Mouse (Mus musculus): ENCODE results near the gene Ctnnal1. TPM values are rescaled to one million over a fixed set of nuclear protein-coding genes. Genes with fewer than 3 reads are reported as not detected.

Gene Ctnnal1
- 10 to 100 TPM in 1 of 2 experiments, 1 to 10 TPM in 1; 9.0 to 12.6 TPM for total RNA-seq (2021)
- long read RNA-seq, experiment 1, transcript Ctnnal1-201 (19 exons, 3,664 nt): major isoform, 31 of 34 reads
- long read RNA-seq, experiment 1, partial matches to known transcripts: 0 of 34 reads
- long read RNA-seq, experiment 1, other reads (novel, unspliced or antisense): 3 of 34 reads
- long read RNA-seq, experiment 2, transcript Ctnnal1-201 (19 exons, 3,664 nt): major isoform, 19 of 23 reads
- long read RNA-seq, experiment 2, partial matches to known transcripts: 1 of 23 reads
- long read RNA-seq, experiment 2, other reads (novel, unspliced or antisense): 3 of 23 reads

DNA sequence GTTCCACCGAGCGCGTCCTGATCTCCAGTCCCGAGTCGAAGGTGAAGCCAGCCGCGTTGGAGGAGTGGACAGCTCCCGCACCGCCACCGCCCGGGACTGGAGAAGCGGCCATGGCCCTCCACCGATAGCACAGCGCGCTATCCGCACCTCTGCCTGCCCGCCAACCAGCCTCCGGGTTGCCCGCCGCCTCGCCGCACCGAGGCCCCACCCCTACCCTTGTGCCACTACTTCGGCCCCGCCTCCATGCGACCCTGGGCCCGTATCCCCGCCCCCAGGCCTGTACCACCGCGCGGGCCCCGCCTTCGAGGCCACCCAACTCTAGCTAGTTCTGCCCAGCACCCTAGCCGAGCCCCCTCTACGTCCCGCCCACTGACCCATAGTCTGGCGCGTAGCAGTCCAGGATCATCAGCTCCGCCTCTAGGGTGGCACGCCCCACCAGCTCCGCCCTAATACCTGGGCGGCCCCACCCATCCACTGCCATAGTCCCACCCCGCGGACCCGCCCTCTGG lies at the start of gene Ctnnal1:
Gene Ctnnal1 (minus strand): TSS at position 186 of the 509 bp plus-strand sequence.
- Histone ChIP-seq H3K4me3 (peak within 1 kb of the TSS; percentile 88), H3K27ac (peak within 1 kb of the TSS; percentile 91)
- TF ChIP-seq CTCF (IDR thresholded peaks at IDR 0.05): no peak
- intact Hi-C loops (cut with DNase I): no loop called here
- peak; percentile 94 for DNase-seq

DNA sequence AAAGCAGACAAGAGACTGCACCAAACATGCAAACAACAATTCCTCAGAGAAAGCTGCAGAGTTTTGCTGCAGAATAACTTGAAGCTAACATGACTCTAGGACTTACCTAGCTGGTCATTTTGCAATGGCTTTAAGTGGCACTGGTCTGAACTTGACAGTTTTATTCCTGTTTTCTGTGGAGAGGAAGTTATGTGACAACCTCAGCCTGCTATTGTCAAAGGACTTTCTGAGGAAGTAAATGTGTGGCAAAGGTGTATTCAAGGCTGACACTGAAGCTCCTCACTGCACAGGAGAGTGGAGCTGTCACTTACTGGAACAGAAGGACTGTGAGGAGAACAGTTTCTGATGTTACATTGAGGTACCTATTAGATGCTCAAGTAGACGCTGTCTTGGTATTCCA lies 49.8 kb upstream of the Ctnnal1 start:
- TF ChIP-seq CTCF (IDR thresholded peaks at IDR 0.05): no peak
- Histone ChIP-seq H3K27ac (no peak overlapping the region), H3K4me3 (no peak overlapping the region)
- intact Hi-C loops (cut with DNase I): no loop called here
- DNase-seq: no peak

DNA sequence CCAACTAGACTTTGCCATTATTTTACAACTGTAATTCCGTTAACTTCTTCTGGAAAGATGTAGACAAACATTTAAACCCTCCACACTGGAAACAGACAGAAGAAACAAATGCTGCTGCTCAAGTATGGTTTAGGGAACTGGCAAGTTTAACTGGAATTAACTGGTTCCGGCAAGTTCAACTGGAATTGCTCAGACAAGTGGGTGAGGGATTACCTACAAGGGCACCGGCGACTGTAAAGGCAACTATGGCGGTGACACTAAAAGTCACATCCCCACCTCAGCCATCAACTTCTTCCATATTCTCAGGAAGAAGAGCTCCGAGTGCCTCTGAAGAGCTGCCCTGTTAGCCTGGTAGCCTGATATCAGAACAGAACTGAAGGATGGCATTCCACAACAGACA lies 49.4 kb upstream of the Ctnnal1 start:
- no peak for TF ChIP-seq CTCF (IDR thresholded peaks at IDR 0.05)
- Histone ChIP-seq H3K27ac (no peak overlapping the region), H3K4me3 (no peak overlapping the region)
- no peak for DNase-seq
- intact Hi-C loops (cut with DNase I): no loop called here

DNA sequence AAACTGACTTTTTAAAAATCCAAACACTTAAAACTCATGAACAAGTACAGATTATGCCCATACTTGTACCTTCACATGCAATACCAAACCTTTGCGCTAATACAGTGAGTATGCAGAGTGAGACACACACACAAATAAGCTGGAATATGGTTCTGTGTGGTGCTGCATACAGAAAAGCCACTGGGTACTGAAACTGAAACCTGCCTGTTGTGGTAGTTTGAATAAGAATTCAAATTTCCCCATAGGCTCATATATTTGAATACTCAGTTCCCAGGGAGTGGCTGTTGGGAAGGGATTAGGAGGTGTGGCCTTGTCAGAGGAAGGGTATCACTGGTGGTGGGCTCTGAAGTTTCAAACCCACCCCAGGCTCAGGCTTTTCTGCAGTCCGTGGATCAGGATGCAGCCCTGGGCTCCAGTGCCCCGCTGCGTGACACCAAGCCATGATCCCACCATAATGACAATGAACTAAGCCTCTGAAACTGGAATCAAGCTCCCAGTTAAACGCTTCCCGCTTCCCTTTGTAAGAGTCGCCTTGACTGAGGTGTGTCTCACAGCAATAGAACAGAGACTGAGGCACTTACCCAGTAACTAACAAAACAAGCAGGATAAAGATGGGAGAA lies 47.5 kb upstream of the Ctnnal1 start:
- H3K4me3 ChIP-seq: no peak overlapping the region
- no peak for TF ChIP-seq CTCF (IDR thresholded peaks at IDR 0.05)
- DNase-seq: no peak
- no peak overlapping the region for H3K27ac ChIP-seq
- intact Hi-C loops (cut with DNase I): no loop called here

DNA sequence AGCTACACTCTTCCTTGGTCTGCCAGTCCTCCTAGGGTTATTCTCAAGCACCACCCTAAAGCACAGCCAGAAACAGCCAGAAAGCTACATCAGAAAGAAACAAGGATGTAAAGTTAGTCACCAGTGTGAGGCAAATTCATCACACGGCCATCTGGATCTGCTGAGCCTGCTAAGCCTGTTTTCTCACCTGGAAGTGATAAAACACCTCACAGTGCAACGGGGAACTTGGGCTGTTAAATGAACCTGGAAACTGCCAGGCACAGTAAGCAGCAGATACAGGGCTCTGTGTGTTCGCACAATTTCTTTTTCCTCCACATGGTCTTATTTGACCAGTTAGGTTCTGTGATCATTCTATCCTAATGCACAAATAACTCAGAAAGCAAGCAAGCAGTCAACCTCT lies 44.6 kb upstream of the Ctnnal1 start:
- no peak for TF ChIP-seq CTCF (IDR thresholded peaks at IDR 0.05)
- intact Hi-C loops (cut with DNase I): no loop called here
- no peak for DNase-seq
- Histone ChIP-seq H3K27ac (no peak overlapping the region), H3K4me3 (no peak overlapping the region)

DNA sequence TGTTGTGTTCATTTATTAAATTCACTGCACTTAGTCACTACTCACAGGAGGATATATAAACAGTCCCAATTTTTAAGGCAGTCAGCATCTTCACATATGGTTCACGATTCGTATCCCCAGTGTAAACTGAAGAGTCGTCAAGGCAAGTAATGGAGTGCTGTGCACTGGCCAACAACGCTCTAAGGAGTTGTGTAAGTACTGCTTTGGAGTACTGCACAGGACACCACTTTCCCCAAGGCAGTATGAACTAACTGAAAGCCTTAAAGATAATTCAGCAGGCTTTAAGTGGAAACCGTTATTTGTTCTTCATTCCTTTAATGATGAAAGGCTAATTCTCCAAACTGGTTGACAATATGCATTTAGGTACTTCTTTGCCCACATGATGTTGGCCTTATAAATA lies 42.7 kb upstream of the Ctnnal1 start:
- no peak for TF ChIP-seq CTCF (IDR thresholded peaks at IDR 0.05)
- DNase-seq: no peak
- no peak overlapping the region for H3K4me3 ChIP-seq
- H3K27ac ChIP-seq: no peak overlapping the region
- intact Hi-C loops (cut with DNase I): no loop called here

DNA sequence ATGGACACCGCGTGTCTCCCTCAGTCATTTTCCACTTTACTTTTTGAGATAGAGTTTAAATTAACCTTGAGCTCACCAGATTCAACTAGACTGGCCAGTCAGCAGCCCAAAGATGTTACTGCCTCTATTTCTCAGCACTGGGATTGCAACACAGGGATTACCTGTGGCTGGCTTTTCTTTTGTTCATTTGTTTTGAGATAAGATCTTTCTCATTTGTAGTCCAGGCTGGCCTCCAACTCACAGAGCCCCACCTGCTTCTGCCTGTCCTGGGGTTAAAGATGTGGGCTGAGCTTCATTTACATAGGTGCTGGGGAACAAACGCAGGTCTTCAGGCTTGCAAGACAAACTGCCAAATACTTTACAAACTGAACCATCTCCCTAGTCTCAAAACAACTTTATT lies 41.9 kb upstream of the Ctnnal1 start:
- intact Hi-C loops (cut with DNase I): no loop called here
- no peak for DNase-seq
- H3K4me3 ChIP-seq: no peak overlapping the region
- TF ChIP-seq CTCF (IDR thresholded peaks at IDR 0.05): no peak
- H3K27ac ChIP-seq: no peak overlapping the region

DNA sequence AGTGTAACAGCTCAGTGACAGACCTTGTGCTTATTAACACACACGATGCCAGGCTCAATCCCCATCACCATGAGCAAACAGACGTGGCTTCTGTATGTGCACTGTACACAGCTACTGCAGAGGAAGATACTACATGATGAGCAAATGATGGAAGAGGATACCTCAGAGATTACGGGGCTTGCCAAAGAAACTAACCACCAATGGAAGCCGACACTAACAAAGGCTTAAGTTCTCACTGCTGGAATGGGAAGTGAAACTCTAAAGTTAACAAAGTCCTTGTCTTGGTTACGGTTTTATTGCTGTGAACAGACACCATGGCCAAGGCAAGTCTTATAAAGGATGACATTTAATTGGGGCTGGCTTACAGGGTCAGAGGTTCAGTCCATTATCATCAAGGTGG lies 40.5 kb upstream of the Ctnnal1 start:
- DNase-seq: no peak
- Histone ChIP-seq H3K27ac (no peak overlapping the region), H3K4me3 (no peak overlapping the region)
- no peak for TF ChIP-seq CTCF (IDR thresholded peaks at IDR 0.05)
- intact Hi-C loops (cut with DNase I): no loop called here

DNA sequence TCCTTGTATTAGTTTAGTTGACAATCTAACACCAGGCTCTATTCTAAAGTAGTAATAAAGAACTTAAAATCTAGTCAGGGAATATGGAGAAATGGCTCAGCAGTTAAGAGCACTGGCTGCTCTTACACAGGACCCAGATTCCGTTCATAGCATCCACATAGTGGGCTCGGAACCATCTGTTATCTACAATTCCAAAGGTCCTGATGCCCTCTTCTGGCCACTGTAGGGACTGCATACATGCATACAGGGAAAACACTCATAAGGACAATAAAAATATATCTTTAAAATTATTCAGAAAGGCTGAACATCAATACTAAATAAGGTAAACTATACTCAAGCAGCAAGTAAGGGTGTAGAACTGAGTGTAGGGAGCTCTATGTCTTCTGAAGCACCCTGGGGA lies 36.7 kb upstream of the Ctnnal1 start:
- DNase-seq: no peak
- H3K27ac ChIP-seq: no peak overlapping the region
- no peak overlapping the region for H3K4me3 ChIP-seq
- TF ChIP-seq CTCF (IDR thresholded peaks at IDR 0.05): peak; percentile 58
- intact Hi-C loops (cut with DNase I): no loop called here

DNA sequence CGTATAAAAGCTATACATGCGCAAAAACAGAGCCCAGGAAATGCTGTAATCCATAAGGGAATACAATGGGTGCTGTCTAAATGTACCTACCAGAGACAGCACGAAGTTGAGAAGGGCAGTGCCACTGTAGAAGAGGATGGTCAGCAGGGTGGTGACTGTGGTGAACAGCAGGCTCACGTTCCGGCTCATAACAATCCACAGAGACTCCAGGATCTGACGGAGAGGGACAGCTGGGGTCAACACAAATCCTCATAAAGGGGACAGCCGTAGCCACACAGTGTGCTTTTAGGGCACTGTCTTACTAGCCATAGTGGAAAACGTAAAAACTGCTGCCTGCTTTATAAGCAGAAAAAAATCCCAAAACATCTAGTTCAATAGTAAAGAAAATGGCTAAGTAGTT lies 34.2 kb upstream of the Ctnnal1 start:
- H3K27ac ChIP-seq: no peak overlapping the region
- intact Hi-C loops (cut with DNase I): no loop called here

DNA sequence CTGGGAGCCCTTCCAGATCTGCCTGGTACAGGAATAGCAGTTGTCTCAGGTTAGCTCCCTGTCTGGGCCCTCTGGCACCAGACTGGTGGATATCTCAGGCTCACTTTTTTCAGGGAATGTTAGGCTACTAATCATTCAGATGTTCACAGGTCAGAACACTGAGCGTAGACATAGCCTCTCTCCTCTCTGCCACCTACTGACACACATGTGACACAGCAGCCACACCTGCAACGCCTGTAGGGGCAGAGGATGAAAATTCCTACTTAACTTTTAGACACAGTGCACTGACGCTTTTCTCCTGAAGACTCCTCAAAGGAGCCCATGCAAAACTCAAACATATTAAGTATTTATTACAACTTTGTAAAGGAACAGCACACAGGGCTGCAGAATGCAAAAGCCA lies 32.5 kb upstream of the Ctnnal1 start:
- Histone ChIP-seq H3K27ac (no peak overlapping the region; the same call in 1 of the 2 replicates), H3K4me3 (no peak overlapping the region)
- intact Hi-C loops (cut with DNase I): no loop called here
- TF ChIP-seq CTCF (IDR thresholded peaks at IDR 0.05): peak; percentile 31
- DNase-seq: no peak

More for the DNA sequence above, 34.2 kb upstream of the Ctnnal1 start:
- TF ChIP-seq CTCF (IDR thresholded peaks at IDR 0.05): no peak
- no peak for DNase-seq
- H3K4me3 ChIP-seq: no peak overlapping the region

DNA sequence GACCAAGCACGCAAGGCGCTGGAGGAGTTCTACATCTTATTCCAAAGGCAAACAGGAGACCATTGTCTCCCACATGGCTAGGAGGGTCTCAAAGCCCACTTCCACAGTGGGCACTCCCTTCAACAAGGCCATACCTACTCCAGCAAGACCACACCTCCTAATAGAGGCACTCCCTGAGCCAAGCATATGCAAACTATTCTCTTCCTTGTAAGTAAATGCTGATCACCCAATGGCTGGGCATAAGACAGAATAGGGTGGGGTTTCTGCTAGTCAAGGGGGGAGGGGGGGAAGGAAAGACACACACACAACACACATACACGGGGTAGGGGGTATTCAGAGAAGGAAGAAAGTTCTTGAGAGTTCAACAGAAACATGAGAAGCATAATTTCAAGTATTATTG lies 29.2 kb upstream of the Ctnnal1 start:
- DNase-seq: no peak
- H3K4me3 ChIP-seq: no peak overlapping the region
- no peak for TF ChIP-seq CTCF (IDR thresholded peaks at IDR 0.05)
- intact Hi-C loops (cut with DNase I): no loop called here
- no peak overlapping the region for H3K27ac ChIP-seq

DNA sequence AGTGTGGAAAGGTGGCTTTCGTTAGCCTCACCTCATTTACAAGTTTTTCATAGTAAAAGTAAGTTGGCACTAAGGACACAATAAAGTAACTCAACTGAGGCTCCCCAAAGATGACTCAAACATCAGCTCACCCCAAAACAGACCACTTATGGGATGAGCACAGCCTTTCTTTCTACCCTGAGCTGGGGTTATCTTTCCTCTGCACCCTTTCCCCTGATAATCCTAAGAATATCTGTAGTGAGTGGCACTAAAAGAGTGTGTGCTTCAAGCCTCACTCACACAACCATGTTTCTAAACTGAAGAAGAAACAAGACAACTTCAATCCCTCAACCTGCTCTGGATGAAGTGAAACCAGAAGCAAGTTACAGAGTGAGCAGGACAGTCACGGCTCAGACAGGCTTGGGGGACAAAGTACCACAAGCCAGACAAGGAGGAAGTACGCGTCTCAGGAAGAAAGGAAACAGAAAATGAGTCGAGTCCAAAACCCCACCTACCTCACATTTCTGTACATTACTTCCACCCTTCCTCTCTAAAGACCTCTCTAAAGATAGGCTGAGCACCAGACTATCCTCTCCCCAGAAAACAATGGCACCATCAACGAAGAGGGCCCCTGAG lies 27.6 kb upstream of the Ctnnal1 start:
- Histone ChIP-seq H3K27ac (no peak overlapping the region), H3K4me3 (no peak overlapping the region)
- no peak for TF ChIP-seq CTCF (IDR thresholded peaks at IDR 0.05)
- DNase-seq: no peak
- intact Hi-C loops (cut with DNase I): no loop called here
